Mouse (Mus musculus) myocyte (in vitro differentiated cells): ENCODE results near the gene Akr1cl.

ENCODE experiments used
- CEBPB ChIP-seq: IDR thresholded peaks from 2 replicates; pipeline ENCODE4 v1.6.1; 2011; ENCODE audit warnings: mild to moderate bottlenecking, moderate library complexity; ENCODE audit not compliant: poor library complexity, insufficient read depth, severe bottlenecking
- E2F4 ChIP-seq: IDR thresholded peaks from one replicate; pipeline ENCODE4 v1.6.1; 2011; ENCODE audit warnings: mild to moderate bottlenecking, control low read depth, moderate library complexity; ENCODE audit not compliant: insufficient read depth
- MYOD1 ChIP-seq, 3 experiments: IDR thresholded peaks; one replicate each; pipeline ENCODE4 v1.6.1; 2011; ENCODE audit warnings: control low read depth in 2 of 3, low read depth in 2 of 3, mild to moderate bottlenecking in 2 of 3, moderate library complexity in 1 of 3; ENCODE audit not compliant: insufficient read length in 2 of 3, control insufficient read depth in 1 of 3
- POLR2A ChIP-seq: IDR thresholded peaks from one replicate; pipeline ENCODE4 v1.6.1; 2011; ENCODE audit warnings: low read depth, mild to moderate bottlenecking, control low read depth, moderate library complexity; ENCODE audit not compliant: insufficient read length
- POLR2AphosphoS2 ChIP-seq: IDR thresholded peaks from one replicate; pipeline ENCODE4 v1.6.1; 2011; ENCODE audit warnings: low read depth, control low read depth; ENCODE audit not compliant: insufficient read length
- TCF3 ChIP-seq: IDR thresholded peaks from one replicate; pipeline ENCODE4 v1.6.1; 2011; ENCODE audit warnings: low read depth, control low read depth; ENCODE audit not compliant: insufficient read length
- USF1 ChIP-seq: IDR thresholded peaks from one replicate; pipeline ENCODE4 v1.6.1; 2011; ENCODE audit warnings: low read depth, mild to moderate bottlenecking, control low read depth, moderate library complexity

- TF ChIP-seq POLR2A: no peak
- no peak for TF ChIP-seq CEBPB
- TF ChIP-seq E2F4: no peak
- TF ChIP-seq MYOD1 (IDR thresholded peaks at IDR 0.05; ENCODE audit: control insufficient read depth in 1 of 3, insufficient read length in 2 of 3, low read depth in 2 of 3): no peak
- TF ChIP-seq TCF3: no peak
- TF ChIP-seq USF1: no peak
- TF ChIP-seq POLR2AphosphoS2: no peak
Observed at GRCm38 (mm10) chr1:65010153-65010552, 22.4 kb downstream of the Akr1cl start.
